Mouse (Mus musculus): Measurements from ENCODE around the gene Trim23. TPM values are rescaled to one million over a fixed set of nuclear protein-coding genes. Genes with fewer than 3 reads are reported as not detected.

Trim23 gene
- polyA plus RNA-seq (2015; fragmentation: Nextera tagmentation; extraction: Ambion mirVana) = 9.1 and 9.6 TPM in 2 replicates

DNA sequence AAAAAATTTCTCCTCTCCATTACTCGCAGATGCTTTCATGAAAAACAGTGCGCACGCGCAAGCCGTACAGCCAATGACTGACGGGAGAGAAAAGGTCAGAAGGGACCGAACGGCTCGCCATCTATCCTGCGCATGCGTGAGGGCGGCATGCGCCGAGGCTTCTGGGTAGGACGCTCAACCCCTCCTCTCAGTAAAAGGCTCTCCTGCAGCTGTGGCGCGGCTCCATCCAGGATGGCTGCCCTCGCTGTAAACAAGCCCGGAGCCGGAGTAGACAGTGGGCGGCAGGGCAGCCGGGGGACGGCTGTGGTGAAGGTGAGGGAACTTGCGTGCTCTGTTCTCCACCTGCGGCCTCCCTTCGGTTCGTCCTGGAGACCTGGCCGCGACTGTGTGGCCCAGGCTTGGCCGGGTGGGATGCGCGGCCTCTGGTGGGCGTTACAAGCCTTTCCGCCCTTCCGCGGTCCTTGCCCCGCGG lies at the start of gene Trim23:
Trim23 (plus strand) TSS at position 148 of the 472 bp plus-strand sequence.
- ATAC-seq (ENCODE audit: low read depth) = peak; percentile 98
- H3K36me3 ChIP-seq (ENCODE audit: control insufficient read depth, insufficient read depth) = no peaks in the 10 kb centered on the region; the same call in 1 of the 2 replicates
- H3K4me1 ChIP-seq (ENCODE audit: control insufficient read depth, low read depth, low read length) = peaks cover 8% of the 10 kb centered on the region
- peak within 1 kb of the TSS; percentile 98 for H3K4me3 ChIP-seq (ENCODE audit: low read depth, low read length)
- H3K9ac ChIP-seq (ENCODE audit: low read depth, low read length) = peak within 1 kb of the TSS; percentile 97
- under 1% methylated on average over 38 of the region's 38 CpGs for WGBS (ENCODE audit: insufficient replicate concordance)
- no peaks in the 10 kb centered on the region for H3K27me3 ChIP-seq (ENCODE audit: control insufficient read depth, insufficient read depth, low read depth, low read length)
- H3K9me3 ChIP-seq (replicated peaks; ENCODE audit: control insufficient read depth, low read length) = no peaks in the 10 kb centered on the region
- peak within 1 kb of the TSS; percentile 80 for H3K4me2 ChIP-seq (ENCODE audit: low read depth, low read length)
- H3K27ac ChIP-seq (ENCODE audit: low read length) = peak within 1 kb of the TSS; percentile 96

DNA sequence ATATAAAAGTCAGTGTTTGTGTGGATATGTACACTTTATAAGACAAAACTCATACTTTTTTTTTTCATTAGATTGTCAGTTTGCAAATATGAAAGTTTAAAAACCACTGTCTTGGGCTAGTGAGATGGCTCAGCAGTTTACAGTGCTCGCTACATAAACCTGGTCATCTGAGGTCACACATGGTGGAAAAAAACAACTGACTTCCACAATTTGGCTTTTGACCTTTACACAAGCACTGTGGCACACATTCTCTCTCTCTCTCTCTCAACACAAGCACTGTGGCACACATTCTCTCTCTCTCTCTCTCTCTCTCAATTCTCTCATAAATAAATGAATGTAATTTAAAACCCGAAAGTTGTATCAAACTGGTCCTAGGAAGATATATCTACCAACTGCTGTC lies 46.0 kb upstream of the Trim23 start:
- no peak overlapping the region for H3K27ac ChIP-seq (ENCODE audit: low read length)
- H3K4me1 ChIP-seq (ENCODE audit: control insufficient read depth, low read depth, low read length) = no peaks in the 10 kb centered on the region
- 61% methylated on average over 2 of the region's 2 CpGs for WGBS (ENCODE audit: insufficient replicate concordance)
- H3K9me3 ChIP-seq (replicated peaks; ENCODE audit: control insufficient read depth, low read length) = no peaks in the 10 kb centered on the region
- H3K4me3 ChIP-seq (ENCODE audit: low read depth, low read length) = no peak overlapping the region
- H3K9ac ChIP-seq (ENCODE audit: low read depth, low read length) = no peak overlapping the region
- no peaks in the 10 kb centered on the region for H3K27me3 ChIP-seq (ENCODE audit: control insufficient read depth, insufficient read depth, low read depth, low read length)
- no peak; the same call in 1 of the 2 replicates for ATAC-seq (ENCODE audit: low read depth)
- no peaks in the 10 kb centered on the region for H3K36me3 ChIP-seq (ENCODE audit: control insufficient read depth, insufficient read depth)
- no peak overlapping the region for H3K4me2 ChIP-seq (ENCODE audit: low read depth, low read length)

DNA sequence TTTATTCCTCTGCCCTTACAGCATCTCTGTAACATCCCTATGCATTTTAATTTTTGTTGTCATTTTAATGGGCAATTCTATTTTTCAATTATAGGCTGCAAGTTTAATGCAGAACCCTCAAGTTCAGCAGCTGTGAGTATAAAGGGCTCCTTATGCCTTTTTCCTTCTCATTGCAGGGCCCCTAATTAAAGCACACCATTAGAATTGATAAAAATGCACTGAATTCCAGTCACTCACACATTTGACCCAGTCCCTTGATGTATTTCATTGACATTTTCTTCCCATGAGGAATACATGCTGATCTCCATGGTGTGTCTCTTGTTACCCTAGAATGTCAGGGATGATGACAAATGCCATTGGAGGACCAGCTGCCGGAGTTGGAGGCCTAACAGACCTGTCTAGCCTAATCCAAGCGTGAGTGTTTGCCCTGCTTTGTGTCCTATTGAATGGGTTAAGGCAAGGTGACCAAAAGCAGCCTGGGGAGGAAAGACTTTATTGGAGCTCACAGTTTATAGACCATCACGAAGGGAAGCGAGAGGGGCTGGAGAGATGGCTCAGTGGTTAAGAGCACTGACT lies 44.0 kb upstream of the Trim23 start:
- no peaks in the 10 kb centered on the region for H3K27me3 ChIP-seq (ENCODE audit: control insufficient read depth, insufficient read depth, low read depth, low read length)
- no peak overlapping the region for H3K4me3 ChIP-seq (ENCODE audit: low read depth, low read length)
- H3K4me1 ChIP-seq (ENCODE audit: control insufficient read depth, low read depth, low read length) = no peaks in the 10 kb centered on the region
- H3K9me3 ChIP-seq (replicated peaks; ENCODE audit: control insufficient read depth, low read length) = no peaks in the 10 kb centered on the region
- H3K36me3 ChIP-seq (ENCODE audit: control insufficient read depth, insufficient read depth) = no peaks in the 10 kb centered on the region
- WGBS (ENCODE audit: insufficient replicate concordance) = 71% methylated on average over 4 of the region's 4 CpGs
- ATAC-seq (ENCODE audit: low read depth) = no peak
- H3K9ac ChIP-seq (ENCODE audit: low read depth, low read length) = no peak overlapping the region
- no peak overlapping the region for H3K27ac ChIP-seq (ENCODE audit: low read length)
- no peak overlapping the region for H3K4me2 ChIP-seq (ENCODE audit: low read depth, low read length)

DNA sequence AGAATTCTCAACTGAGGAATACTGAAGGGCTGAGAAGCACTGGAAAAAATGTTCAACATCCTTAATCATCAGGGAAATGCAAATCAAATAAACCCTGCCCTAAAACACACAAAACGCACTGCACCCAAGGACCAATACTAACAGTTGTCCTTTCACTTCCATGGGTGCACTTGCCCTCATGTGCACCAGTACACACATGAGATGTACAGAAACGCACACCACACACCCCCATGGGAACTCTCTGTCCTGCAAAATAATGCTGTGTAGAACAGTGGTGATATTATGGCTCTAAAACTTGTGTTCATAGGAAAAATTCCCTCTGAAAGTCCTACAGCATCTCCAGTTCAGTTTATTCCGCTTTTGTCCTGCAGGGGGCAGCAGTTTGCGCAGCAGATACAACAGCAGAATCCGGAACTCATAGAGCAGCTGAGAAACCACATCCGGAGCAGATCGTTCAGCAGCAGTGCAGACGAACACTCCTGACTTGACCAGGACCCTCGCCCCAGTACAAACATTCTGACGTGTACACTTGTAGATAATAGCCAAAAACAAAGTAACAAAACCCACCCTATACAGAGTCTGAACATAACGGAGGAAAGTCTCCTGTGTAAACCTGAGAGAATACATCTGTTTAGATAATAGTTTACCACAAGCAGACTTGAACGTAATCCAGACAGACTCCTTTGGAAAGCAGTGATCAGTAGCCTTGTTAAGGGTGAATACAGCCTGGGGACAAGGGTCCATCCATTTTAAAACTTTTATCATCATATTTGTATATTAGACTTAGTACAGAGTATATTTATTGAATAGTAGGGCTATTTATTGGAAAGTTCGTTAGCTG lies 39.0 kb upstream of the Trim23 start:
- peaks cover 9% of the 10 kb centered on the region; the same call in 1 of the 2 replicates for H3K36me3 ChIP-seq (ENCODE audit: control insufficient read depth, insufficient read depth)
- 24% methylated on average over 13 of the region's 13 CpGs for WGBS (ENCODE audit: insufficient replicate concordance)
- no peak overlapping the region for H3K9ac ChIP-seq (ENCODE audit: low read depth, low read length)
- peak overlapping the region; percentile 25 for H3K4me2 ChIP-seq (ENCODE audit: low read depth, low read length)
- ATAC-seq (ENCODE audit: low read depth) = peak; percentile 47; the same call in 1 of the 2 replicates
- H3K27me3 ChIP-seq (ENCODE audit: control insufficient read depth, insufficient read depth, low read depth, low read length) = no peaks in the 10 kb centered on the region
- H3K9me3 ChIP-seq (replicated peaks; ENCODE audit: control insufficient read depth, low read length) = no peaks in the 10 kb centered on the region
- H3K27ac ChIP-seq (ENCODE audit: low read length) = no peak overlapping the region
- H3K4me1 ChIP-seq (ENCODE audit: control insufficient read depth, low read depth, low read length) = no peaks in the 10 kb centered on the region
- H3K4me3 ChIP-seq (ENCODE audit: low read depth, low read length) = peak overlapping the region; percentile 18; the same call in 1 of the 2 replicates

DNA sequence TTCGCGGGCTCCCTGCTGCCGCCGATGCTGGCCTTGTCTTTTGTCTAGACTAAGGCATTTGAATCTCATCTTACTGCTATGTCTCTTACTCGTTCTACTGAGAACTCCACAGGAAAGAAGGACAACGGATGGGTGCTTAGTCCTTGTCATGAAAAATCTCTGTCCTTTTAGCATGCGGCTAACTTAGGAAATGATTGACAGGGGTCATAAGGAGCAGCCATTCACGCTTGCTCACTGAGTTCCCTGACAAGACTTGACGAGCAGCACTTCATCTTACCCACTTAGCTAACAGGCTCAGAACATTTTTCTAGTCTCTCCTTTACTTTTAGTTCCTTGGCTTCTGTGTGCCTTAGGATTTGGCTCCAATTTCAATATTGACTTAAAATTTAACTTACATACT lies 33.7 kb upstream of the Trim23 start:
- ATAC-seq (ENCODE audit: low read depth) = no peak
- no peak overlapping the region for H3K4me2 ChIP-seq (ENCODE audit: low read depth, low read length)
- H3K4me3 ChIP-seq (ENCODE audit: low read depth, low read length) = no peak overlapping the region
- no peak overlapping the region for H3K27ac ChIP-seq (ENCODE audit: low read length)
- no peak overlapping the region for H3K9ac ChIP-seq (ENCODE audit: low read depth, low read length)
- no peaks in the 10 kb centered on the region for H3K27me3 ChIP-seq (ENCODE audit: control insufficient read depth, insufficient read depth, low read depth, low read length)
- no peaks in the 10 kb centered on the region for H3K4me1 ChIP-seq (ENCODE audit: control insufficient read depth, low read depth, low read length)
- H3K9me3 ChIP-seq (replicated peaks; ENCODE audit: control insufficient read depth, low read length) = no peaks in the 10 kb centered on the region
- WGBS (ENCODE audit: insufficient replicate concordance) = 81% methylated on average over 9 of the region's 9 CpGs
- peaks cover 22% of the 10 kb centered on the region for H3K36me3 ChIP-seq (ENCODE audit: control insufficient read depth, insufficient read depth)

DNA sequence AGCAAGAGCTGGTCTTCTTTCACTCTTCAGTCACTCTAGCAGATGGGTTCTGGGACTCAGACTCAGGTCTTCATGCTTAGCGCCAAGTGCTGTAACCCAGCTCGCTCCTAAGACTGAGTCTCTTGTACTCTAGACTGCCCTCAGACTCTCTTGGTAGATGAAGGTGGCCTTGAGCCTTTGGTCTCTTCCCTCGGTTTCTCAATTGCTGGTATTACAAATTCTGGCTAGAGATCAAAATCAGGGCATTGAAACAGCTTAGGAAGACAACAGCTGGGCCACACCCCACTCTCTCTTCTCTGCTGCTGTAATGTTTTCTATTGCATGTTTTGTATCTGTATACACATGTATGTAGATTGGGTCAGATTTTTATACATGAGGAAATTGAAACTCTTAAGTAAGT lies 33.0 kb upstream of the Trim23 start:
- no peak overlapping the region for H3K27ac ChIP-seq (ENCODE audit: low read length)
- H3K9ac ChIP-seq (ENCODE audit: low read depth, low read length) = no peak overlapping the region
- peaks cover 23% of the 10 kb centered on the region for H3K36me3 ChIP-seq (ENCODE audit: control insufficient read depth, insufficient read depth)
- no peaks in the 10 kb centered on the region for H3K27me3 ChIP-seq (ENCODE audit: control insufficient read depth, insufficient read depth, low read depth, low read length)
- H3K4me1 ChIP-seq (ENCODE audit: control insufficient read depth, low read depth, low read length) = no peaks in the 10 kb centered on the region
- WGBS (ENCODE audit: insufficient replicate concordance) = 82% methylated on average over 3 of the region's 3 CpGs
- no peaks in the 10 kb centered on the region for H3K9me3 ChIP-seq (replicated peaks; ENCODE audit: control insufficient read depth, low read length)
- no peak overlapping the region for H3K4me2 ChIP-seq (ENCODE audit: low read depth, low read length)
- no peak overlapping the region for H3K4me3 ChIP-seq (ENCODE audit: low read depth, low read length)
- no peak for ATAC-seq (ENCODE audit: low read depth)

DNA sequence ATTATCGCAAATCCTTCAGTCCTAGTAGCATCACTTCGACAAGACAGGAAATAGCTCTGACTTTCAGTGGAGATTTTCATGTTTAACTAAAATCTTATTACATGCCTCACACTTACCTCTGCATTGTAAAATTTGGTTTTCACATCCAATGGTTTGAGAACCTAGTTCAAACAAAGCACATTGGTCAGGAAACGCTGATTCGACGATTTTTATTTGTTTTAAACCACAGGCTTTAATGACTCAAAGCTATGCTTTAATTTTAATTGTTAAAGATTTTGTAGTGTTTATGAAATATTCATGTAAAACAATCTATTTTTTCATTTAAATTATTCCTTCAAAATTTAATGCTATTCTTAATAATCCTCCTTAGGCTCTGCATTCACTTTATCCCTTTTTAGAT lies 24.4 kb upstream of the Trim23 start:
- peaks cover 10% of the 10 kb centered on the region for H3K36me3 ChIP-seq (ENCODE audit: control insufficient read depth, insufficient read depth)
- H3K4me2 ChIP-seq (ENCODE audit: low read depth, low read length) = no peak overlapping the region
- no peaks in the 10 kb centered on the region for H3K4me1 ChIP-seq (ENCODE audit: control insufficient read depth, low read depth, low read length)
- ATAC-seq (ENCODE audit: low read depth) = no peak
- H3K9me3 ChIP-seq (replicated peaks; ENCODE audit: control insufficient read depth, low read length) = no peaks in the 10 kb centered on the region
- no peak overlapping the region for H3K27ac ChIP-seq (ENCODE audit: low read length)
- H3K27me3 ChIP-seq (ENCODE audit: control insufficient read depth, insufficient read depth, low read depth, low read length) = no peaks in the 10 kb centered on the region
- no peak overlapping the region for H3K9ac ChIP-seq (ENCODE audit: low read depth, low read length)
- WGBS (ENCODE audit: insufficient replicate concordance) = 89% methylated on average over 5 of the region's 5 CpGs
- no peak overlapping the region for H3K4me3 ChIP-seq (ENCODE audit: low read depth, low read length)

DNA sequence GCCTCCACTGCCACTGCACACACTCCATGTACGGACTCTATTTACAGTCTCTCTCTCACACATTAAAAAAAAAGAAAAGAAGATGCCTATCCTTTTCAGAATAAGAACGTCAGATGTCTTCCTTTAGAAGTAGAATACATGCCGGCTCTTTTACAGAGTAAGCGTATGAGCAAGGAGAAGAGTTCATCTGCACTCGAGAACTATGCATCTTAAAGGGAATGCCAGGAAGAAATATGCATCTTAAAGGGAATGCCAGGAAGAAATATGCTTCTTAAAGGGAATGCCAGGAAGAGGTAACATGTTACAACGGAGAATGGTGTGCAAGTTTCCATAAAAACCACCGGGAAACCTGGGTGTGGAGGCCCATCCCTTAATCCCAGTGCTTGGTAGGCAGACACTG lies 23.5 kb upstream of the Trim23 start:
- Histone ChIP-seq H3K36me3 (ENCODE audit: control insufficient read depth, insufficient read depth) (peaks cover 11% of the 10 kb centered on the region), H3K27ac (ENCODE audit: low read length) (no peak overlapping the region), H3K4me1 (ENCODE audit: control insufficient read depth, low read depth, low read length) (no peaks in the 10 kb centered on the region), H3K4me2 (ENCODE audit: low read depth, low read length) (no peak overlapping the region), H3K27me3 (ENCODE audit: control insufficient read depth, insufficient read depth, low read depth, low read length) (no peaks in the 10 kb centered on the region), H3K9me3 (replicated peaks; ENCODE audit: control insufficient read depth, low read length) (no peaks in the 10 kb centered on the region), H3K9ac (ENCODE audit: low read depth, low read length) (no peak overlapping the region), H3K4me3 (ENCODE audit: low read depth, low read length) (no peak overlapping the region)
- WGBS (ENCODE audit: insufficient replicate concordance) = 84% methylated on average over 7 of the region's 7 CpGs
- no peak for ATAC-seq (ENCODE audit: low read depth)

DNA sequence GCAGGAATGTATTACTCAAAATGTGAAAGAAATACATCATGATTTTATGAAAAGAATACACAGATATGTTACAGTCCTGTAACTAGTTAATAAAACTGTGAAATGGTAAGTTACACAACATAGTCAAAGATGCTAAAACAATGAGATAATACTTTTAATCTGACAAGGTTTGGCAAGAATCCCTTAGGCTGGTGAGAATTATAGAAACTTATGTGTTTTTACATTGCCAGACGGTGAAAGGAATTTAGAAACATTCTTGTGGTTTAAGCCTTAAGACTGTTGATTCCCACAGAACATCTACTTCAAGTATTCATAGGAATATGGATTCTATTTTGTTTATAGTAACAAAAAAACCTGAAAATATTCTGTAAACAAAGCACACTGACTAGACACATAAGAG lies 22.9 kb upstream of the Trim23 start:
- Histone ChIP-seq H3K4me2 (ENCODE audit: low read depth, low read length) (no peak overlapping the region), H3K27me3 (ENCODE audit: control insufficient read depth, insufficient read depth, low read depth, low read length) (no peaks in the 10 kb centered on the region), H3K4me3 (ENCODE audit: low read depth, low read length) (no peak overlapping the region), H3K4me1 (ENCODE audit: control insufficient read depth, low read depth, low read length) (no peaks in the 10 kb centered on the region), H3K9ac (ENCODE audit: low read depth, low read length) (no peak overlapping the region), H3K36me3 (ENCODE audit: control insufficient read depth, insufficient read depth) (peaks cover 11% of the 10 kb centered on the region), H3K27ac (ENCODE audit: low read length) (no peak overlapping the region), H3K9me3 (replicated peaks; ENCODE audit: control insufficient read depth, low read length) (no peaks in the 10 kb centered on the region)
- 81% methylated on average over 1 of the region's 1 CpGs for WGBS (ENCODE audit: insufficient replicate concordance)
- ATAC-seq (ENCODE audit: low read depth) = no peak

Data from liver, embryonic 16.5 days (tissue).